Mouse (Mus musculus) forebrain, postnatal 0 days (tissue): ENCODE measurements around the gene Clec14a. TPM values are rescaled to one million over a fixed set of nuclear protein-coding genes. Genes with fewer than 3 reads are reported as not detected.
A peak's percentile ranks its signal among the peaks of the same experiment; 100 is the strongest.
"Not testable (repeated sequence)": the region's sequence is repeated elsewhere in the genome, so short reads cannot be mapped to it uniquely, and the experiment has no call there.

Source experiments
- ATAC-seq: fragments of 200-750 bp; cut with Nextera tagmentation; 2 replicates; pipeline ENCODE4 v1.8.0; 2017; ENCODE audit warnings: mild to moderate bottlenecking, moderate library complexity
- DNase-seq: peaks from one replicate; pipeline ENCODE4 v3.0.0-alpha.2; 2015
- H3K27ac ChIP-seq: fragments of 300-500 bp; sonication (generic); 2 replicates; pipeline ENCODE4 v1.5.1; 2014; ENCODE audit warnings: low read depth, mild to moderate bottlenecking, antibody characterized with exemption, low read length, moderate library complexity, mixed read lengths
- H3K27me3 ChIP-seq: fragments of 300-500 bp; sonication (generic); 2 replicates; pipeline ENCODE4 v1.6.1; 2014; ENCODE audit warnings: mild to moderate bottlenecking, low read length, mixed read lengths; ENCODE audit not compliant: insufficient read depth
- H3K36me3 ChIP-seq: fragments of 300-500 bp; sonication (generic); 2 replicates; pipeline ENCODE4 v1.6.1; 2014; ENCODE audit warnings: mild to moderate bottlenecking, moderate library complexity; ENCODE audit not compliant: insufficient read depth
- H3K4me1 ChIP-seq: fragments of 300-500 bp; sonication (generic); 2 replicates; pipeline ENCODE4 v1.6.1; 2014; ENCODE audit warnings: antibody characterized with exemption; ENCODE audit not compliant: insufficient read depth
- H3K4me2 ChIP-seq: fragments of 300-500 bp; sonication (generic); 2 replicates; pipeline ENCODE4 v1.6.1; 2014; ENCODE audit warnings: low read depth, mild to moderate bottlenecking, moderate library complexity
- H3K4me3 ChIP-seq: fragments of 300-500 bp; sonication (generic); 2 replicates; pipeline ENCODE4 v1.5.1; 2014; ENCODE audit warnings: low read depth, low read length, mixed read lengths
- H3K9ac ChIP-seq: fragments of 300-500 bp; sonication (generic); 2 replicates; pipeline ENCODE4 v1.6.1; 2014; ENCODE audit warnings: mild to moderate bottlenecking
- H3K9me3 ChIP-seq: fragments of 300-500 bp; sonication (generic); 2 replicates; pipeline ENCODE4 v1.6.1; 2016; ENCODE audit warnings: low read length
- CTCF ChIP-seq: sonication (generic); IDR thresholded peaks from 2 replicates; pipeline ENCODE4 v1.5.1; 2016; ENCODE audit warnings: antibody characterized with exemption, control low read depth, low read depth
- WGBS: fragments of 180-500 bp; shearing (Covaris S2); extraction: QIAGEN DNeasy Blood & Tissue Kit; methylation state at CpG from one replicate; pipeline ENCODE4 v1.1.7; 2014; 5-methylcytosine and 5-hydroxymethylcytosine counted together
- polyA plus RNA-seq: library from polyadenylated mRNA; unstranded; fragments of >200 nt; fragmentation: Nextera tagmentation; extraction: Ambion mirVana; gene quantifications from 2 replicates; pipeline ENCODE4 v1.2.1, GENCODE M21; 2015
- total RNA-seq: library from RNA; depleted of rRNA; stranded (reverse); fragments of >200 nt; gene quantifications from 2 replicates; pipeline ENCODE4 v1.2.3, GENCODE M21; 2014; rRNA removed

The Clec14a gene
- total RNA-seq, result 6.4 and 6.5 TPM in 2 replicates
- polyA plus RNA-seq, result 6.0 and 6.5 TPM in 2 replicates

DNA sequence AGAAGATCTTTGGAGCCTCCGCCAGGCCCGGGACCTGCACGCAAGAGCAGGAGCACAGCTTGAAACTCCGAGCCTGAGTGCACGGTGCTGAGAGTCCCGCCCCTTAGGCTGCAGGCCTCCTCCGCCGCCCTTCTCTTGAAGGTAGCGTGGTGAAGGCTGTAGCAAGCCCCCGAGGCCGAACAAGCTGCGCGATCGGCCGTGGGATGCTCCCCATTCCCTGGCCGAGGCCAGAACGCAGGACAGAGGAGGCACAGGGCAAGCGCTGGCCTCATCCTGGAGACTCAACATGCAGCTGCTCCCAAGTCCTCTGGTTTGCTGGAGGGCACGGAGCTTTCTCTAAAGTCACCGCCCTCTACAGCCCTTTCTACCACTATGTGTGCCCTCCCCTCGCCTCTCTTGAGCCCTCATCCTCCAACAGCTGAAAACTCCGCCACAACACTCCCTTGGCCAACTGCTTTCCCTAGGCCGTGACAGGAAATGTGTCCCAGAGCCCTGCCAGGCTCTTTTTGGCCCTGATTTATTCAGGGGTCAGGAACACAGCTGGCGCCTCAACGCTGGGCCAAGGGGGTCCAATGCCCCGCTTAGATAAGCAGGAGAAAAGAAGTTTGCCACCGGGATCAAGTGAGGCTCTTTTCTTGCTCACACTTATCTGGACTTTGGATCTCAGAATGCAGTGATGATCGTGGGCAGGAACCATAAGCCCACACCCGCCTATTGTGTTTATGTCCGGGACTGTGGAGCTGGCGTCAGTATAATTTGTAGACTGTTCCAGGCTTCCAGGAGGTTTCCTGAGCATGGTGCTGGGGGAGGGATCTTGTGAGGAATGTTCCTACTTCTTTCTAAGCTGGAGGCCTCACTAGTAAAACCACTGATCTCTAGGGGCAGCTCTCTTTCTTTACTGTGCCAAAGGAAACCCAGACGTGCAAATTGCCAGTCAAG lies at the start of gene Clec14a:
Clec14a (minus strand) TSS at position 728 of the 939 bp plus-strand sequence.
- DNase-seq (peak; percentile 5), ATAC-seq (peak; percentile 89)
- Histone ChIP-seq H3K27me3 (no peaks in the 10 kb centered on the region), H3K9ac (peak within 1 kb of the TSS; percentile 35), H3K9me3 (no peaks in the 10 kb centered on the region), H3K4me2 (peak within 1 kb of the TSS; percentile 61), H3K4me1 (peaks cover 9% of the 10 kb centered on the region; the same call in 1 of the 2 replicates), H3K4me3 (peak within 1 kb of the TSS; percentile 36), H3K36me3 (no peaks in the 10 kb centered on the region), H3K27ac (peak within 1 kb of the TSS; percentile 31; the same call in 1 of the 2 replicates)
- WGBS, result 12% methylated on average over 32 of the region's 32 CpGs
- no peak for TF ChIP-seq CTCF

- Histone ChIP-seq H3K4me3 (no peak overlapping the region), H3K27ac (no peak overlapping the region), H3K9ac (no peak overlapping the region), H3K4me1 (no peaks in the 10 kb centered on the region), H3K27me3 (no peaks in the 10 kb centered on the region), H3K36me3 (no peaks in the 10 kb centered on the region), H3K9me3 (no peaks in the 10 kb centered on the region), H3K4me2 (no peak overlapping the region)
- peak; percentile 37 for DNase-seq
- WGBS, result 45% methylated on average over 2 of the region's 2 CpGs
- TF ChIP-seq CTCF, result no peak
- peak; percentile 85 for ATAC-seq
Observed at GRCm38 (mm10) chr12:58307835-58308234, 38.7 kb upstream of the Clec14a start.

DNA sequence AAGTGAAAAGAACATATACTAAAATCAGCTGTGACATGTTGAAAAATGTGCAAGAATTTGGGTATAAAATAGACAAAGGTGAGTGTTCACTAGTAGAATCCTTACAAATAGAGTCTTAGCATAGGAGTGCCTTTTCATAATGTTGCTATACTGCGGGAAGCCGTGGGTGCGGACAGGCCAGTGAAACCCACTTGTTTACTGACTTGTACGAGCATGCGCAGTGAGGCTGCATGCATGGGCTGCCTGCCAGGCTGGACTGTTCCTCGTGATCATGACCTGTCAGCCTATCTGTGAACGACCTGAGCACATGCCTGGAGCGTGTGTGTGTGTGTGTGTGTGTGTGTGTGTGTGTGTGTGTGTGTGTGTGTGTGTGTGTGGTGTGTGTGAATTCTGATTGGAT lies 37.3 kb upstream of the Clec14a start:
- not testable (repeated sequence) for DNase-seq, H3K27me3 ChIP-seq
- WGBS, result 81% methylated on average over 8 of the region's 8 CpGs

GRCm38 (mm10) chr12:58305567-58305966 lies 36.5 kb upstream of the Clec14a start:
- no peaks in the 10 kb centered on the region for H3K4me1 ChIP-seq
- H3K9ac ChIP-seq, result no peak overlapping the region
- H3K27ac ChIP-seq, result no peak overlapping the region
- H3K9me3 ChIP-seq, result no peaks in the 10 kb centered on the region
- DNase-seq (no peak), ATAC-seq (no peak)
- no peak for TF ChIP-seq CTCF
- WGBS, result 78% methylated on average over 2 of the region's 2 CpGs
- H3K36me3 ChIP-seq, result no peaks in the 10 kb centered on the region
- H3K27me3 ChIP-seq, result no peaks in the 10 kb centered on the region
- no peak overlapping the region for H3K4me3 ChIP-seq
- no peak overlapping the region for H3K4me2 ChIP-seq

More for the DNA sequence above, 37.3 kb upstream of the Clec14a start:
- H3K9me3 ChIP-seq, H3K4me3 ChIP-seq, H3K9ac ChIP-seq, ATAC-seq, H3K27ac ChIP-seq, H3K4me2 ChIP-seq, H3K36me3 ChIP-seq, H3K4me1 ChIP-seq: not testable (repeated sequence)

DNA sequence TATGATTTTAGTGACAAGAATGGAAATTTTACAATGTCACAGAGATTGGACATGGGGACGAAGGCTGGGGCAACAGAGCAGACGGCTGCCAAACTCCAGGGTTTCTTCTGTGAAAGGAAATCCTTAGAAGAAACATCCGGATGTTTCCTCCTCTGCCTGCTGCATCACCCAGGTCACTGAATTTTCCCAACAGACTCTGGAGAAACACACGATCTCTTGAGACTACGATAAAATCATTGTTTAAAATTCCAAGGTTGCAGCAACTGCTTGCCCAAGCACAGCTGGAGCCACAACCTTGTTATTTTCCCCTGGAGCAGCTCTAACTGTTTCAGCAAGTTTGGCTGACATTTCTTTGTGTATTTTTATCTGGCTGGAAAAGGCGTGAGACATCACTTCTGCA lies 27.9 kb upstream of the Clec14a start:
- 91% methylated on average over 6 of the region's 6 CpGs for WGBS
- no peaks in the 10 kb centered on the region for H3K9me3 ChIP-seq
- no peak overlapping the region for H3K4me2 ChIP-seq
- TF ChIP-seq CTCF, result no peak
- H3K9ac ChIP-seq, result no peak overlapping the region
- H3K4me3 ChIP-seq, result no peak overlapping the region
- DNase-seq, result no peak
- no peaks in the 10 kb centered on the region for H3K4me1 ChIP-seq
- H3K36me3 ChIP-seq, result no peaks in the 10 kb centered on the region
- H3K27ac ChIP-seq, result no peak overlapping the region
- no peak for ATAC-seq
- no peaks in the 10 kb centered on the region for H3K27me3 ChIP-seq

- WGBS, result 70% methylated on average over 3 of the region's 3 CpGs
- H3K36me3 ChIP-seq, result no peaks in the 10 kb centered on the region
- no peak for ATAC-seq
- no peak for DNase-seq
- no peaks in the 10 kb centered on the region for H3K9me3 ChIP-seq
- no peak overlapping the region for H3K9ac ChIP-seq
- no peak overlapping the region for H3K27ac ChIP-seq
- no peak for TF ChIP-seq CTCF
- H3K4me3 ChIP-seq, result no peak overlapping the region
- H3K4me2 ChIP-seq, result no peak overlapping the region
- H3K27me3 ChIP-seq, result no peaks in the 10 kb centered on the region
- H3K4me1 ChIP-seq, result no peaks in the 10 kb centered on the region
Observed at GRCm38 (mm10) chr12:58285912-58286311, 16.8 kb upstream of the Clec14a start.

- DNase-seq (no peak), ATAC-seq (no peak)
- Histone ChIP-seq H3K27ac (no peak overlapping the region), H3K4me1 (peaks cover 9% of the 10 kb centered on the region; the same call in 1 of the 2 replicates), H3K4me3 (no peak overlapping the region), H3K27me3 (no peaks in the 10 kb centered on the region), H3K9ac (no peak overlapping the region), H3K9me3 (no peaks in the 10 kb centered on the region), H3K36me3 (no peaks in the 10 kb centered on the region), H3K4me2 (no peak overlapping the region)
- TF ChIP-seq CTCF, result no peak
- 83% methylated on average over 6 of the region's 6 CpGs for WGBS
Observed at GRCm38 (mm10) chr12:58270520-58270919, 1.4 kb upstream of the Clec14a start.
